Mouse (Mus musculus): ENCODE results near the gene Perm1. TPM values are rescaled to one million over a fixed set of nuclear protein-coding genes. Genes with fewer than 3 reads are reported as not detected.

Perm1 gene
- total RNA-seq (2015): 0.11 TPM in 1 of 2 replicates, not detected in the other
- not detected in 2 replicates for total RNA-seq (2017)

- ATAC-seq (ENCODE audit: poor library complexity, severe bottlenecking): no peak
These were observed at the start of gene Perm1 for GRCm38 (mm10) chr4:156215649-156216048. TSS of gene Perm1 (plus strand) at chr4:156215868.

- peak; percentile 59 for ATAC-seq (ENCODE audit: poor library complexity, severe bottlenecking)
These were observed 49.2 kb upstream of the Perm1 start for GRCm38 (mm10) chr4:156166477-156166876.

- no peak for ATAC-seq (ENCODE audit: poor library complexity, severe bottlenecking)
These were observed 47.1 kb upstream of the Perm1 start for GRCm38 (mm10) chr4:156168611-156169010.

GRCm38 (mm10) chr4:156169129-156169528, 46.5 kb upstream of the Perm1 start:
- no peak for ATAC-seq (ENCODE audit: poor library complexity, severe bottlenecking)

- no peak for ATAC-seq (ENCODE audit: poor library complexity, severe bottlenecking)
These were observed 43.8 kb upstream of the Perm1 start for GRCm38 (mm10) chr4:156171828-156172227.

GRCm38 (mm10) chr4:156177630-156178029, 38.0 kb upstream of the Perm1 start:
- ATAC-seq (ENCODE audit: poor library complexity, severe bottlenecking): no peak

GRCm38 (mm10) chr4:156183747-156184146, 31.9 kb upstream of the Perm1 start:
- peak; percentile 51 for ATAC-seq (ENCODE audit: poor library complexity, severe bottlenecking)

GRCm38 (mm10) chr4:156184291-156184954, 31.2 kb upstream of the Perm1 start:
- no peak for ATAC-seq (ENCODE audit: poor library complexity, severe bottlenecking)

GRCm38 (mm10) chr4:156185456-156185949, 30.2 kb upstream of the Perm1 start:
- no peak for ATAC-seq (ENCODE audit: poor library complexity, severe bottlenecking)

GRCm38 (mm10) chr4:156185950-156186850, 29.5 kb upstream of the Perm1 start:
- no peak for ATAC-seq (ENCODE audit: poor library complexity, severe bottlenecking)

- ATAC-seq (ENCODE audit: poor library complexity, severe bottlenecking): peak; percentile 71
These were observed 27.4 kb upstream of the Perm1 start for GRCm38 (mm10) chr4:156188162-156188810.

- ATAC-seq (ENCODE audit: poor library complexity, severe bottlenecking): no peak; the same call in 1 of the 2 replicates
These were observed 26.8 kb upstream of the Perm1 start for GRCm38 (mm10) chr4:156188811-156189323.

GRCm38 (mm10) chr4:156192421-156193199, 23.1 kb upstream of the Perm1 start:
- ATAC-seq (ENCODE audit: poor library complexity, severe bottlenecking): no peak

GRCm38 (mm10) chr4:156193200-156193590, 22.5 kb upstream of the Perm1 start:
- ATAC-seq (ENCODE audit: poor library complexity, severe bottlenecking): no peak

GRCm38 (mm10) chr4:156193906-156194305, 21.8 kb upstream of the Perm1 start:
- ATAC-seq (ENCODE audit: poor library complexity, severe bottlenecking): no peak

GRCm38 (mm10) chr4:156194346-156194745, 21.3 kb upstream of the Perm1 start:
- no peak for ATAC-seq (ENCODE audit: poor library complexity, severe bottlenecking)

- ATAC-seq (ENCODE audit: poor library complexity, severe bottlenecking): no peak
These were observed 19.5 kb upstream of the Perm1 start for GRCm38 (mm10) chr4:156195927-156196870.

- ATAC-seq (ENCODE audit: poor library complexity, severe bottlenecking): peak; percentile 56
These were observed 18.4 kb upstream of the Perm1 start, which contains the start of gene Agrn for GRCm38 (mm10) chr4:156197131-156197828. TSS of gene Agrn (minus strand) at chr4:156197488.

All from megakaryocyte, adult 5-6 weeks (primary cell).